Mouse (Mus musculus) granulocyte monocyte progenitor cell, adult 5-6 weeks (primary cell): ENCODE data around the gene Vmn2r21. TPM values are rescaled to one million over a fixed set of nuclear protein-coding genes. Genes with fewer than 3 reads are reported as not detected.
A peak's percentile ranks its signal among the peaks of the same experiment; 100 is the strongest.
"Not testable (repeated sequence)": the region's sequence is repeated elsewhere in the genome, so short reads cannot be mapped to it uniquely, and the experiment has no call there.

Source experiments
- ATAC-seq: replicated peaks from 2 replicates; pipeline ENCODE4 v1.8.0; 2016; ENCODE audit warnings: mild to moderate bottlenecking, moderate TSS enrichment, inconsistent platforms; ENCODE audit not compliant: poor library complexity, severe bottlenecking
- total RNA-seq, 2 experiments: library from RNA; stranded (forward) in 1 of 2; stranded (reverse) in 1 of 2; fragments of 200-712, 200-1000 nt in 1 of 2; fragments of >200 nt in 1 of 2; fragmentation: Nextera tagmentation in 1 of 2; gene quantifications; 2 replicates each; pipeline ENCODE4 v1.2.3; 2014 to 2017

The Vmn2r21 gene
- total RNA-seq (2014; fragmentation: Nextera tagmentation) (not detected in 2 replicates), total RNA-seq (2017) (not detected in 2 replicates)

DNA sequence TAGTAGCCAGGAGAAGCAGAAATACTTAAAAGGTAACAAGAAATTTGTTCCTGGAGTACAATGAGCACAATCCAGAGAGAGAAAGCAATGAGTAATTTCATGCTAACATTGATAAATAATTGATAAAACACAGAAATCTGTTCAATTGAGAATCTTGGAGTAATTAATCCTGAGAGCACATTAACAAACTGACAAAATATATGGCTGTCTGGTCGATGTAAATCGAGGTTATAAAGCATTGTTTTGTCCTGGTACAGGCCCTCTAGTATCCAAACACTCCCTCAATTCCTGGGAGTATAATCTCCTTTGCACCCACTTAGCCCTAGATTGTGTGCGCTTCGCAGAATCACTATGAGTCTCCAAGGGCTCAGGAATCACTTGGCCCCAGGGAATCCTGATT is at the start of gene Vmn2r21:
Gene Vmn2r21 (minus strand): TSS at position 101 of the 400 bp plus-strand sequence.
- not testable (repeated sequence) for ATAC-seq

DNA sequence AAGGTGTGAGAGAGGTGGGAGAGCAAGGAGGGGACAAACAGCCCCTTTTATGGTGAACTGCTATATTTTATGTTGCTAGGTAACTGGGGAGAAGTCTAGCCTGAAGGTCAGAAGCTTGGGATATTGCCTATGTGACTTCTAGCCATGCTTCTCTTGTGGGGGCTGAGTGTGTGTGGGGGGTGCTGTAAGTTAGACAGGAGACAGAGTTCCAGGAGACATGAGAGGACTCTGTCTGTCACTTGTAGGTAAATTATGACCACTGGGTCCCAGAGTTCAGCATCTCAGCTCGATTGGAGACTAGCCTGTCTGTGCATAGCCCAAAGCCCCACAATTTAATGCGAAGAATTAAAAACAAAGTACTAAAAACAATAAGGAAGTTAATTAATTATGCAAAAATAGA is 41.5 kb upstream of the Vmn2r21 start:
- ATAC-seq = not testable (repeated sequence)

DNA sequence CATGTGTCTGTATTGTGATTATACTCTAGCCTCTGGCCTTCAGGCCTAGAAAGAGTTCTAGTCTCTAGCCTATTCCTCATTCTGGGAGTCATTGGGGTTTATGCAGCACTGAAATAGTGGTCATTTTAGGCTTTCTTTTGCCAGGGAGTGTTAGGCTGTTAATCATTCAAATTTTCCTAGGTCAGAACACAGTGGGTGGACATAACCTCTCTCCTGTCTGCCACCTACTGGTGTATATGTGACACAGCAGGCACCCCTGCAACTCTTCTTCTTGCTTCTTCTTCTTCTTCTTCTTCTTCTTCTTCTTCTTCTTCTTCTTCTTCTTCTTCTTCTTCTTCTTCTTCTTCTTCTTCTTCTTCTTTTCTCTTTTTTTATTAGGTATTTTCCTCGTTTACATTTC is 6.5 kb upstream of the Vmn2r21 start:
- ATAC-seq = peak; percentile 99

DNA sequence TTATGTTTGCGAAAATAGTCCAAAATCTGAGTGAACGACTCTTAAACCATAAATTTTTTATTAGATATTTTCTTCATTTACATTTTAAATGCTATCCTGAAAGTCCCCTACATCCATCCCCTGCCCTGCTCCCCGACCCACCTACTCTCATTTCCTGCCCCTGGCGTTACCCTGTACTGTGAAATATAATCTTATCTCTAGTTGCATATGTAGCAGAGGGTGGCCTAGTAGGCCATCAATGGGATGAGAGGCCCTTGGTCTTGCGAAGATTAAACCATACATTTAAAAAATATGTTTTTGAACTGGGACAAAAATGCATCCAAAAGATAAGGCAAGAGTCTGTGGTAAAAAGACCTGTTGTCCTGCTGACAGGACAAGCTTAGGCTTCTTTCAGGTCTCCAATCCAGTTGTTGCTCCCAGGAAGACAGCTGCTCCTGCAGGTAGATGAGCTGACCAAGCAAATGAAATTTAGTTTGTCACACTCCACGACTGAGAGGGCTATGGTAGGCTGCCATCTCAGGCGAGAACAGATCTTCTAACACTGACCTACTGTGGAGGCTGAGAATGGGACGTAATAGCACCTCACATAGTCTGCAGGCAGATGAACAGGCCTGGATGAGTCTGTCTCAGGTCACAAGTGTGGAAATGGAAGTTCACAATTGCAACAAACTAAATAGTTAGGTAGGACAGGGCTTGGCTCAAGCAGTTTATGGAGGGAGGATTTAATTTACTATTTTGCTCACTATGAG is 10.8 kb downstream of the Vmn2r21 start:
- ATAC-seq = not testable (repeated sequence)

DNA sequence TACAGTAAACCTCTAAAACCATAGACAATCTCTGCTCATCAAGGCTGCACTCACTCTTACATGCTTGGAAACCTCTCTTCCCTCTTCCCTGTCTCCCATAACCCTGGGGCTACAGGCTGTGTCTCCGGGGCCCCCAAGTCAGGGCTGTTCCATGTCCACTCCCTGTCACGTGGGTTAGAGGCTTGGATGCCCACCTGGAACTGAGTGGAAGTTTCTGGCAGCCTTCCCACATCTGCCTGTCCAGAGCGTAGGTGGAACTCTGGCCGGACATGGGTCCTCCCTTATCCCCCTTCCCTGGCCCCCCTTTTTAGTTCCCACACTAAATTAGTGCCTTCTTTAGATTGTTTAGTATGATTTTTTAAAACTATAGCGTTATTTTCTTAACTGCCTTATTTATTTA is 60.2 kb downstream of the Vmn2r21 start:
- ATAC-seq = not testable (repeated sequence)

DNA sequence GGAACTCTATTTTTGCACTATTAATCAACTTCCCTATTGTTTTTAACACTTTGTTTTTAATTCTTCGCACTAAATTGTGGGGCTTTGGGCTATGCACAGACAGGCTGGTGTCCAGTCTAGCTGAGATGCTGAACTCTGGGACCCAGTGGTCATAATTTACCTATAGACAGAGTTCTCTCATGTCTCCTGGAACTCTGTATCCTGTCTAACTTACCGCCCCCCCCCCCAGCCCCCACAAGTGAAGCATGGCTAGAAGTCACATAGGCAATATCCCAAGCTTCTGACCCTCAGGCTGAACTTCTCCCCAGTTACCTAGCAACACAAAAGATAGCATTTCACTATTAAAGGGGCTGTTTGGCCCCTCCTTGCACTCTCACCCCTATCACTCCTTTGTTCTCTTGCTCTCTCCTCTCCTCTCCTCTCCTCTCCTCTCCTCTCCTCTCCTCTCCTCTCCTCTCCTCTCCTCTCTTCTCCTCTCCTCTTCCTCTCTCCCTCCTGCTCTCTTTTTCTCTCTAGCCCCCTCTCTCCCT is 60.7 kb downstream of the Vmn2r21 start:
- not testable (repeated sequence) for ATAC-seq

DNA sequence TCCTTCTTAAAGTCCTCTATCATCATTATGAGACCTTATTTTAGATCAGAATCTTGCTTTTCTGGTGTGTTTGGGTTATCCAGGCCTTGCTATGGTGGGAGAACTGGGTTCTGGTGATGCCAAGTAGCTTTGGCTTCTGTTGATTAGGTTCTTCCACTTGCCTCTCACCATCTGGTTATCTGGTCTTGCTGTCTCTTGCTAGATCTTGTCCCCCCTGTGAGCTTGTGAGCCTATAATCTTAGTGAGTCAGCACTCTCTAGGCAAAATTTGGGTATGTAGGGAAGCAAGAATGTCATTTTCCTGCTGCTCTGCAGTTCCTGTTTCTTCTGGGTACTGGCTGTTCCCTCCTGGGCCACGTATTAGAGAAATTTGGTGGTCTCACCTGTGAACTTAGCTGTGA is 64.6 kb downstream of the Vmn2r21 start:
- not testable (repeated sequence) for ATAC-seq

Other genes with a start within 250 kb of the Vmn2r21 start
- gene Clec4e, start 243.5 kb downstream of the Vmn2r21 start, total RNA-seq (2014; fragmentation: Nextera tagmentation) = 16.3 and 20.5 TPM in 2 replicates
- gene Clec4e, start 243.5 kb downstream of the Vmn2r21 start, total RNA-seq (2017) = 20.9 and 23.7 TPM in 2 replicates
- gene Vmn2r19, start 225.1 kb downstream of the Vmn2r21 start, total RNA-seq (2014; fragmentation: Nextera tagmentation) = not detected in 2 replicates
- not detected in 2 replicates for gene Vmn2r19, start 225.1 kb downstream of the Vmn2r21 start, total RNA-seq (2017)
- gene Vmn2r20, start 115.3 kb downstream of the Vmn2r21 start, total RNA-seq (2014; fragmentation: Nextera tagmentation) = 0.06 TPM in 1 of 2 replicates, not detected in the other
- gene Vmn2r20, start 115.3 kb downstream of the Vmn2r21 start, total RNA-seq (2017) = not detected in 2 replicates
- gene Vmn2r22, start 117.3 kb upstream of the Vmn2r21 start, total RNA-seq (2014; fragmentation: Nextera tagmentation) = not detected in 2 replicates
- not detected in 2 replicates for gene Vmn2r22, start 117.3 kb upstream of the Vmn2r21 start, total RNA-seq (2017)
- not detected in 2 replicates for gene Vmn2r23, start 169.3 kb upstream of the Vmn2r21 start, total RNA-seq (2014; fragmentation: Nextera tagmentation)
- not detected in 2 replicates for gene Vmn2r23, start 169.3 kb upstream of the Vmn2r21 start, total RNA-seq (2017)
- gene Vmn2r24, start 245.5 kb upstream of the Vmn2r21 start, total RNA-seq (2014; fragmentation: Nextera tagmentation) = not detected in 2 replicates
- not detected in 2 replicates for gene Vmn2r24, start 245.5 kb upstream of the Vmn2r21 start, total RNA-seq (2017)